Mouse (Mus musculus): ENCODE data around the gene Tsg101. TPM values are rescaled to one million over a fixed set of nuclear protein-coding genes. Genes with fewer than 3 reads are reported as not detected.
A peak's percentile ranks its signal among the peaks of the same experiment; 100 is the strongest.

Gene Tsg101
- total and polyA plus RNA-seq, 2 experiments from 2014 or later = 105 to 279 TPM

GRCm38 (mm10) chr7:46857436-46857835, 62.3 kb downstream of the Tsg101 start:
- H3K4me3 ChIP-seq (ENCODE audit: low read length) = no peak overlapping the region
- H3K36me3 ChIP-seq (ENCODE audit: insufficient read depth, low read length) = peaks cover 34% of the 10 kb centered on the region
- TF ChIP-seq CTCF (IDR thresholded peaks at IDR 0.05; ENCODE audit: low read depth) = no peak
- no peak for ATAC-seq
- WGBS = 78% methylated on average over 9 of the region's 9 CpGs
- H3K9me3 ChIP-seq (ENCODE audit: low read length) = no peaks in the 10 kb centered on the region
- H3K27me3 ChIP-seq (ENCODE audit: insufficient read depth, low read length) = no peaks in the 10 kb centered on the region
- H3K9ac ChIP-seq (replicated peaks; ENCODE audit: low read length) = no peak overlapping the region
- H3K4me2 ChIP-seq (ENCODE audit: low read depth, low read length) = no peak overlapping the region
- H3K4me1 ChIP-seq (ENCODE audit: insufficient read depth, low read length) = no peaks in the 10 kb centered on the region
- no peak overlapping the region for H3K27ac ChIP-seq
- no peak for DNase-seq (ENCODE audit: low spot score)

- WGBS = 71% methylated on average over 7 of the region's 7 CpGs
- H3K4me1 ChIP-seq (ENCODE audit: insufficient read depth, low read length) = no peaks in the 10 kb centered on the region
- no peak for ATAC-seq
- H3K27ac ChIP-seq = no peak overlapping the region
- 0 out of 2 replicates have a peak, but pooled peaks have one; percentile 3 for TF ChIP-seq CTCF (IDR thresholded peaks at IDR 0.05; ENCODE audit: low read depth)
- no peaks in the 10 kb centered on the region for H3K27me3 ChIP-seq (ENCODE audit: insufficient read depth, low read length)
- H3K9me3 ChIP-seq (ENCODE audit: low read length) = no peaks in the 10 kb centered on the region
- no peak for DNase-seq (ENCODE audit: low spot score)
- H3K36me3 ChIP-seq (ENCODE audit: insufficient read depth, low read length) = peaks cover 48% of the 10 kb centered on the region
- no peak overlapping the region for H3K9ac ChIP-seq (replicated peaks; ENCODE audit: low read length)
- H3K4me3 ChIP-seq (ENCODE audit: low read length) = no peak overlapping the region
- no peak overlapping the region for H3K4me2 ChIP-seq (ENCODE audit: low read depth, low read length)
Measured at GRCm38 (mm10) chr7:46855866-46856560, 63.8 kb downstream of the Tsg101 start.

GRCm38 (mm10) chr7:46853365-46853764, 66.4 kb downstream of the Tsg101 start:
- H3K4me2 ChIP-seq (ENCODE audit: low read depth, low read length) = no peak overlapping the region
- DNase-seq (ENCODE audit: low spot score) = no peak
- TF ChIP-seq CTCF (IDR thresholded peaks at IDR 0.05; ENCODE audit: low read depth) = no peak
- H3K4me1 ChIP-seq (ENCODE audit: insufficient read depth, low read length) = no peaks in the 10 kb centered on the region
- H3K36me3 ChIP-seq (ENCODE audit: insufficient read depth, low read length) = peaks cover 68% of the 10 kb centered on the region
- H3K27ac ChIP-seq = no peak overlapping the region
- H3K9me3 ChIP-seq (ENCODE audit: low read length) = no peaks in the 10 kb centered on the region
- H3K9ac ChIP-seq (replicated peaks; ENCODE audit: low read length) = no peak overlapping the region
- no peak for ATAC-seq
- WGBS = 87% methylated on average over 9 of the region's 9 CpGs
- no peaks in the 10 kb centered on the region for H3K27me3 ChIP-seq (ENCODE audit: insufficient read depth, low read length)
- H3K4me3 ChIP-seq (ENCODE audit: low read length) = no peak overlapping the region

GRCm38 (mm10) chr7:46852666-46853065, 67.1 kb downstream of the Tsg101 start:
- H3K27ac ChIP-seq = no peak overlapping the region
- no peak overlapping the region for H3K4me2 ChIP-seq (ENCODE audit: low read depth, low read length)
- WGBS = 89% methylated on average over 1 of the region's 1 CpGs
- ATAC-seq (no peak), DNase-seq (ENCODE audit: low spot score) (no peak)
- TF ChIP-seq CTCF (IDR thresholded peaks at IDR 0.05; ENCODE audit: low read depth) = no peak
- no peaks in the 10 kb centered on the region for H3K9me3 ChIP-seq (ENCODE audit: low read length)
- no peak overlapping the region for H3K9ac ChIP-seq (replicated peaks; ENCODE audit: low read length)
- H3K4me1 ChIP-seq (ENCODE audit: insufficient read depth, low read length) = no peaks in the 10 kb centered on the region
- H3K27me3 ChIP-seq (ENCODE audit: insufficient read depth, low read length) = no peaks in the 10 kb centered on the region
- H3K4me3 ChIP-seq (ENCODE audit: low read length) = no peak overlapping the region
- H3K36me3 ChIP-seq (ENCODE audit: insufficient read depth, low read length) = peaks cover 70% of the 10 kb centered on the region

GRCm38 (mm10) chr7:46851026-46851425, 68.7 kb downstream of the Tsg101 start:
- Histone ChIP-seq H3K4me2 (ENCODE audit: low read depth, low read length) (no peak overlapping the region), H3K4me1 (ENCODE audit: insufficient read depth, low read length) (peaks cover 7% of the 10 kb centered on the region; the same call in 1 of the 2 replicates), H3K27me3 (ENCODE audit: insufficient read depth, low read length) (no peaks in the 10 kb centered on the region), H3K9me3 (ENCODE audit: low read length) (no peaks in the 10 kb centered on the region), H3K36me3 (ENCODE audit: insufficient read depth, low read length) (peaks cover 67% of the 10 kb centered on the region), H3K27ac (no peak overlapping the region), H3K9ac (replicated peaks; ENCODE audit: low read length) (no peak overlapping the region), H3K4me3 (ENCODE audit: low read length) (no peak overlapping the region)
- WGBS = 40% methylated on average over 7 of the region's 7 CpGs
- ATAC-seq (no peak), DNase-seq (ENCODE audit: low spot score) (peak; percentile 13)
- peak; percentile 48 for TF ChIP-seq CTCF (IDR thresholded peaks at IDR 0.05; ENCODE audit: low read depth)

GRCm38 (mm10) chr7:46849287-46849686, 70.5 kb downstream of the Tsg101 start:
- Histone ChIP-seq H3K36me3 (ENCODE audit: insufficient read depth, low read length) (peaks cover 52% of the 10 kb centered on the region), H3K9me3 (ENCODE audit: low read length) (no peaks in the 10 kb centered on the region), H3K4me3 (ENCODE audit: low read length) (no peak overlapping the region), H3K4me1 (ENCODE audit: insufficient read depth, low read length) (peaks cover 12% of the 10 kb centered on the region; the same call in 1 of the 2 replicates), H3K9ac (replicated peaks; ENCODE audit: low read length) (no peak overlapping the region), H3K27me3 (ENCODE audit: insufficient read depth, low read length) (no peaks in the 10 kb centered on the region), H3K4me2 (ENCODE audit: low read depth, low read length) (no peak overlapping the region), H3K27ac (no peak overlapping the region)
- no peak for TF ChIP-seq CTCF (IDR thresholded peaks at IDR 0.05; ENCODE audit: low read depth)
- ATAC-seq (no peak), DNase-seq (ENCODE audit: low spot score) (no peak)
- WGBS = 66% methylated on average over 5 of the region's 5 CpGs
